Mouse (Mus musculus) hindbrain, postnatal 0 days (tissue): ENCODE results near the gene Fam155a. TPM values are rescaled to one million over a fixed set of nuclear protein-coding genes. Genes with fewer than 3 reads are reported as not detected.

Source experiments
- ATAC-seq: fragments of 200-750 bp; cut with Nextera tagmentation; 2 replicates; pipeline ENCODE4 v1.8.0; 2017; ENCODE audit warnings: mild to moderate bottlenecking, moderate TSS enrichment, moderate library complexity
- DNase-seq: peaks from one replicate; pipeline ENCODE4 v3.0.0-alpha.2; 2015; ENCODE audit warnings: low spot score
- H3K27ac ChIP-seq: fragments of 300-500 bp; sonication (generic); 2 replicates; pipeline ENCODE4 v1.5.1; 2014; ENCODE audit warnings: mild to moderate bottlenecking
- H3K27me3 ChIP-seq: fragments of 300-500 bp; sonication (generic); 2 replicates; pipeline ENCODE4 v1.6.1; 2014; ENCODE audit warnings: low read length, mixed read lengths; ENCODE audit not compliant: insufficient read depth
- H3K36me3 ChIP-seq: fragments of 300-500 bp; sonication (generic); 2 replicates; pipeline ENCODE4 v1.6.1; 2014; ENCODE audit warnings: low read length, mixed read lengths; ENCODE audit not compliant: insufficient read depth
- H3K4me1 ChIP-seq: fragments of 300-500 bp; sonication (generic); 2 replicates; pipeline ENCODE4 v1.6.1; 2014; ENCODE audit warnings: antibody characterized with exemption, low read length, mixed read lengths; ENCODE audit not compliant: insufficient read depth
- H3K4me2 ChIP-seq: fragments of 300-500 bp; sonication (generic); 2 replicates; pipeline ENCODE4 v1.6.1; 2014; ENCODE audit warnings: low read depth, mild to moderate bottlenecking, low read length, moderate library complexity, mixed read lengths
- H3K4me3 ChIP-seq: fragments of 300-500 bp; sonication (generic); 2 replicates; pipeline ENCODE4 v1.5.1; 2014; ENCODE audit warnings: low read length
- H3K9ac ChIP-seq: fragments of 300-500 bp; sonication (generic); replicated peaks from 2 replicates; pipeline ENCODE4 v1.6.1; 2014; ENCODE audit warnings: mild to moderate bottlenecking, low read length, moderate library complexity, mixed read lengths
- H3K9me3 ChIP-seq: fragments of 300-500 bp; sonication (generic); 2 replicates; pipeline ENCODE4 v1.6.1; 2016; ENCODE audit warnings: low read length, mixed read lengths
- CTCF ChIP-seq: IDR thresholded peaks from 2 replicates; pipeline ENCODE4 v1.5.1; 2016; ENCODE audit warnings: antibody characterized with exemption, control low read depth, low read depth
- WGBS: fragments of 180-500 bp; shearing (Covaris S2); extraction: QIAGEN DNeasy Blood & Tissue Kit; methylation state at CpG from one replicate; pipeline ENCODE4 v1.1.7; 2014; 5-methylcytosine and 5-hydroxymethylcytosine counted together
- polyA plus RNA-seq: library from polyadenylated mRNA; unstranded; fragments of >200 nt; fragmentation: Nextera tagmentation; extraction: Ambion mirVana; gene quantifications from 2 replicates; pipeline ENCODE4 v1.2.1, GENCODE M21; 2015
- total RNA-seq: library from RNA; depleted of rRNA; stranded (reverse); fragments of >200 nt; gene quantifications from 2 replicates; pipeline ENCODE4 v1.2.3, GENCODE M21; 2014

The Fam155a gene
- total and polyA plus RNA-seq, 2 experiments from 2014 or later: 34.0 to 117 TPM

- Histone ChIP-seq H3K9ac (no peak overlapping the region), H3K9me3 (no peaks in the 10 kb centered on the region), H3K4me1 (no peaks in the 10 kb centered on the region), H3K27ac (no peak overlapping the region), H3K4me2 (no peak overlapping the region), H3K27me3 (no peaks in the 10 kb centered on the region), H3K4me3 (no peak overlapping the region), H3K36me3 (no peaks in the 10 kb centered on the region)
- no peak for TF ChIP-seq CTCF
- ATAC-seq (no peak), DNase-seq (no peak)
- 78% methylated on average over 3 of the region's 3 CpGs for WGBS
These were observed 300.8 kb downstream of the Fam155a start for GRCm38 (mm10) chr8:9470114-9470513.

DNA sequence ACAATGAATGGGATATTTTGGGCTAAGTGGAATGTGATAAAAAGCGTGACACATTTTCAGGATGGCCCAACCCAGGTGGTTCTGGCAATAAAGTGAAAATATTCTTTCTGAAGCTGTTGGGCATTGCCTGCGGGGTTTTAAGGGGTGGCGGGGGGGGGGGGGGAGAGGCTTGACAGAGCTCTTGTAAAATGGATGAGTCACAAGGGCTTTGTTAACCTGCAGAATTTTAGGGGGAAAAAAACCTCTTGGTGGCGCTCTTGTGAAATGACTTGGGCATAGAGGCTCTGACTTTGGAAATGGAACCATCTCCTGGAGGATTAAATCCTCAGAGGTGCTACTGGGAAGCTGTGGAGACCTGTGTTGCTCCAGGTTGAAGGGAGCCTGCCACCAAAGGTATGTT lies 309.9 kb downstream of the Fam155a start:
- no peak for DNase-seq
- Histone ChIP-seq H3K27ac (no peak overlapping the region), H3K4me2 (no peak overlapping the region), H3K27me3 (no peaks in the 10 kb centered on the region), H3K9ac (no peak overlapping the region), H3K4me1 (no peaks in the 10 kb centered on the region), H3K4me3 (no peak overlapping the region), H3K36me3 (no peaks in the 10 kb centered on the region), H3K9me3 (no peaks in the 10 kb centered on the region)
- no peak for TF ChIP-seq CTCF
- no peak for ATAC-seq
- 81% methylated on average over 4 of the region's 4 CpGs for WGBS

DNA sequence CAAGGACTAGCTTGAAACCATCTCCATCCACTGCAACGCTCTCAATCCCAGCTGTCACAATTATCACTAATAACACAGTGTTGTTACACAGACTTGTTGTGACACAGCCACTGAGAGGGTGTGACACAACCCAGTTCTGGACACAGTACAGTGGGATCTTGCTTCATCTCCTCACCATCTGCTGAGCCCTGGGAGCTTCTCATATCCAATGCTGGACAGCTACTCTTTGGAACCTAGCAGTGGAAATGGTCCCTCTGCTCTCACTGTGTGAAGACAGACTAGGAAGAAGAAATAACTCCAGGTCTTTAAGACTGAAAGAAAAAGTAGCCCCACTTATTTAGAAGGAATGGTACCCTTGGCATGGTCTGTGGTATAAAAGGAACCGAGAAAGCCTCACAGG lies 310.3 kb downstream of the Fam155a start:
- Histone ChIP-seq H3K4me1 (no peaks in the 10 kb centered on the region), H3K27me3 (no peaks in the 10 kb centered on the region), H3K4me2 (no peak overlapping the region), H3K4me3 (no peak overlapping the region), H3K36me3 (no peaks in the 10 kb centered on the region), H3K27ac (no peak overlapping the region), H3K9me3 (no peaks in the 10 kb centered on the region), H3K9ac (no peak overlapping the region)
- DNase-seq (no peak), ATAC-seq (no peak)
- no peak for TF ChIP-seq CTCF
- 77% methylated on average over 2 of the region's 2 CpGs for WGBS

- 69% methylated on average over 11 of the region's 11 CpGs for WGBS
- H3K9me3 ChIP-seq: no peaks in the 10 kb centered on the region
- H3K27ac ChIP-seq: no peak overlapping the region
- no peaks in the 10 kb centered on the region for H3K4me1 ChIP-seq
- no peak for TF ChIP-seq CTCF
- H3K9ac ChIP-seq: no peak overlapping the region
- H3K4me2 ChIP-seq: no peak overlapping the region
- H3K27me3 ChIP-seq: no peaks in the 10 kb centered on the region
- H3K36me3 ChIP-seq: no peaks in the 10 kb centered on the region
- no peak overlapping the region for H3K4me3 ChIP-seq
- DNase-seq (no peak), ATAC-seq (no peak)
These were observed 312.3 kb downstream of the Fam155a start for GRCm38 (mm10) chr8:9458614-9459013.

DNA sequence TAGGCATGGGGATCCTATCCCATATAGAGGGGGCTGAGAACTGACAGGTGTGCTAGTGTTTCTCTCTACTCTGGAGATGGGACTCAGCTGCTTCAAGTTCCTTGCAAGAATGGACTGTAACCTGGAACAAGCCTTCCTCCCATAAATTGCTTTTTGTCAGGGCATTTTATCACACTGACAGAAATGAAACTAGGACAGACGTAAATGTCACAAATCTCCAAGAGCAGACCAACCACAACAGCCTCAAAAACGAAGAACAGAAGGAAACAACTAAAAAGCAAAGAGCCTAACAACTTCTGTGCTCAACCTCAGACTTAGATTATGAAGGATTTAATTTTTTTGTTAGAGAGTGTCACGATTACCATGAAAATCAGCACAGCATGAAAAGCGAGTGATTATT lies 315.8 kb downstream of the Fam155a start:
- Histone ChIP-seq H3K36me3 (no peaks in the 10 kb centered on the region), H3K4me1 (no peaks in the 10 kb centered on the region), H3K4me2 (no peak overlapping the region), H3K9me3 (no peaks in the 10 kb centered on the region), H3K27me3 (no peaks in the 10 kb centered on the region), H3K9ac (no peak overlapping the region), H3K4me3 (no peak overlapping the region), H3K27ac (no peak overlapping the region)
- 69% methylated on average over 4 of the region's 4 CpGs for WGBS
- DNase-seq: no peak
- TF ChIP-seq CTCF: no peak
- ATAC-seq: no peak

GRCm38 (mm10) chr8:9453742-9454141 lies 317.2 kb downstream of the Fam155a start:
- ATAC-seq (no peak), DNase-seq (no peak)
- Histone ChIP-seq H3K27me3 (no peaks in the 10 kb centered on the region), H3K27ac (no peak overlapping the region), H3K4me3 (no peak overlapping the region), H3K9ac (no peak overlapping the region), H3K4me1 (no peaks in the 10 kb centered on the region), H3K4me2 (no peak overlapping the region), H3K9me3 (no peaks in the 10 kb centered on the region), H3K36me3 (no peaks in the 10 kb centered on the region)
- 89% methylated on average over 5 of the region's 5 CpGs for WGBS
- no peak for TF ChIP-seq CTCF

DNA sequence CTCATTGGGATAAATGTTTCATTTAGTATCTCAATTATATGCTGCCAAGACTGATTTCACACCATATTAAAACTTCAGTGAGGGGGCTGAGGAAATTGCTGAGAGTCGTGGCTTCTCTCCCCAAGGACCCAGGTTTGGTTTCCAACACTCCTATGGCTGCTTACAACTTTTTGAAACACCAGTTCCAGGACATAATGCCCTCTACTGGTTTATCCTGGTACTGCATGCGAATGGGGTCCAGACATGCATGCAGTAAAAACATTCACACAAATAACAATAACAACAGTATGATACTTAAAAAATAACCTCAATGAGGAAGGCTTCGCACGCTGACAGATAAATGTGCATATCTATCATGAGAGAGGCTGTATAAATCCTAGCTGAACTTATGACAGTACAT lies 319.4 kb downstream of the Fam155a start:
- no peak for ATAC-seq

More for the DNA sequence above, 319.4 kb downstream of the Fam155a start:
- no peak for DNase-seq
- peak; percentile 58 for TF ChIP-seq CTCF
- Histone ChIP-seq H3K9ac (no peak overlapping the region), H3K36me3 (no peaks in the 10 kb centered on the region), H3K9me3 (no peaks in the 10 kb centered on the region), H3K4me1 (no peaks in the 10 kb centered on the region), H3K27me3 (no peaks in the 10 kb centered on the region), H3K4me2 (no peak overlapping the region), H3K27ac (no peak overlapping the region), H3K4me3 (no peak overlapping the region)
- 71% methylated on average over 4 of the region's 4 CpGs for WGBS
